Mouse (Mus musculus) cerebellum, adult (tissue): ENCODE results near the gene AU040320.

Experiments used
- ATAC-seq: cut with Nextera tagmentation; 2 replicates; pipeline ENCODE4 v1.9.2; 2017; ENCODE audit warnings: mild to moderate bottlenecking, moderate library complexity, mixed read lengths; ENCODE audit not compliant: insufficient number of reproducible peaks, low FRiP score, low TSS enrichment

The AU040320 gene

DNA sequence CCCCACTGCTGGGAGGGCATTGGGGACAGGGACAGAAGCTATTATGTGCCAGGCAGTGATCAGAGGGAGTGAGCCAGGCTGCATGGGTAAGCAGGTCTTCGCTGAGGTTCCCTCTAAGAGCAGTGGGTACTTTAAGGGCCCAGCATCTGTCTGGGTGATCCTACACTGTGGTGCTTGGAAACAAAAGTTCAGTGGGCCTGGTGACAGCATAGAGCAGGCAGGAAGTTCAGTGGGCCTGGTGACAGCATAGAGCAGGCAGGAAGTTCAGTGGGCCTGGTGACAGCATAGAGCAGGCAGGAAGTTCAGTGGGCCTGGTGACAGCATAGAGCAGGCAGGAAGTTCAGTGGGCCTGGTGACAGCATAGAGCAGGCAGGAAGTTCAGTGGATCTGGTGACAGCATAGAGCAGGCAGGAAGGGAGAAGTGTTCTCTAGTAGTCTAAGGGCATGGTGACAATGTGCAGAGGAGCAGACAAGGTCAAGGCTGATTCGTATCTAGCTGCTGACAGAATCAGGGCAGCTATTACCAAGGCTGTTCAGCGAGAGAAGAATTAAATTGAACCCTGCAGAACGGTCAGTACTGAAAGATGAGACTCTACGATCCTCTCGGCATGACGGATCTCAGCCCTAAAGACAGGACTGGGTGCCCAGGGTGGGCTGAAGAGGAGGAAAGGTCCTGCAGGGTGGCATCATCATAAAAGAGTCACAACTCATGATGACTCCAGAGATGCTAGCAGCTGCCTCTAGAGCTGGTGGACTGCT lies 96.9 kb downstream of the AU040320 start:
- ATAC-seq, result no peak

- ATAC-seq, result no peak
Observed at GRCm38 (mm10) chr4:126850778-126851080, 97.4 kb downstream of the AU040320 start.

- ATAC-seq, result no peak
Observed at GRCm38 (mm10) chr4:126852971-126853370, 99.6 kb downstream of the AU040320 start.

GRCm38 (mm10) chr4:126860268-126860986 lies 107.1 kb downstream of the AU040320 start:
- ATAC-seq, result no peak

- ATAC-seq, result no peak
Observed at GRCm38 (mm10) chr4:126861514-126862266, 108.3 kb downstream of the AU040320 start.

- no peak for ATAC-seq
Observed at GRCm38 (mm10) chr4:126868699-126869098, 115.4 kb downstream of the AU040320 start.

DNA sequence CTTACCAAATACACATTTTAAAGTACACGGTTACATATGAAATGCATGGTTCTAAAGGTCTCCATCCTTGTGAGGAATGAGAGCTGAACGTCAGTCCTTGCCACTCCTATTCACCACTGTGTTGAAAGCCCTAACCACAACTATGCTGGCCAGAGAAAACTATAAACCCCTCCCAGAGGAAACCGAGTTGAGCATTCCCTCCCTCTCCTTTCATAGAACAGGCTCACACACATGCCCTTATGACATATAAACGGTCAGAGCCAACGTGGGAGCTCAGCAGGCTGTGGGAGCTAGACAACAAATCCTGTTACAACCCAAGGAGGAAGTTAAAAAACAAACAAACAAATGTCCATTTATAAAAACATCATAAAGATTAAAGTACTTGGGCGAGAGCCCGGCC lies 119.4 kb downstream of the AU040320 start:
- ATAC-seq, result no peak

DNA sequence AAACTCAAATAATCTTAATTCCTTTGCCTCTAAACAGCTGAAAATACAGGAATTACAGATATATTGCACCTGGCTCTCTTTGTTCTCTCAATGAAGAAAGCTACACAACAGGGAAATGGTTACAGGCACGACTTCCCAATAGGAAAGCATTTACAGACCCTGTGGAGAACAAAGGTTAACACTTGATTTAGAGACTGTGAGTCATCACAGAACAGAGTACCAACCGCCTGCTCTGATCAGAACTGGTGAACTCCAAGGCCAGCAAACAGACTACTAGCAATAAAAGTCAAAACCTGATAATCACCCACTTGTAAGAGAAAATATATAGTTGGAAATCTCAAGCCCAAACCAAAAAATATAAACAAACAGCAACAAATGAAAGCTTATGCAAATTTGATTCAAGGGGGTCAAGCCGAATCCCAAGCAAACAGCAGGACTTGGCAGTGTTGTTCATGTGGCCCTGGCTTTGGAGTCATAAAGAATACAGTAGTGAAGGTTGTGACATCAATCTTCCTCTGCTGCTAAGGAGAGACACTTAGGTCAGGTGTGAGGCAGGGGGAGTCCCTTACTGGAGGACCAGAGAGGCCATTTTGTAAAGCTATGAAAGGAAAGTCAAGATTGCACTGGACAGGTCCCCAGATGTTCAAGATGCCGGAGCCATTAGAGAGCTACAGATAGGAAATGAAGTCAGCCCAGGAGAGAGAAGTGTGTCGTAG lies 126.4 kb downstream of the AU040320 start:
- ATAC-seq, result no peak

GRCm38 (mm10) chr4:126883602-126884001 lies 130.3 kb downstream of the AU040320 start:
- no peak for ATAC-seq

GRCm38 (mm10) chr4:126885953-126886352 lies 132.6 kb downstream of the AU040320 start:
- ATAC-seq, result no peak

GRCm38 (mm10) chr4:126889879-126890278 lies 136.5 kb downstream of the AU040320 start:
- no peak for ATAC-seq
